Mouse (Mus musculus): ENCODE measurements around the gene Rangrf.

DNA sequence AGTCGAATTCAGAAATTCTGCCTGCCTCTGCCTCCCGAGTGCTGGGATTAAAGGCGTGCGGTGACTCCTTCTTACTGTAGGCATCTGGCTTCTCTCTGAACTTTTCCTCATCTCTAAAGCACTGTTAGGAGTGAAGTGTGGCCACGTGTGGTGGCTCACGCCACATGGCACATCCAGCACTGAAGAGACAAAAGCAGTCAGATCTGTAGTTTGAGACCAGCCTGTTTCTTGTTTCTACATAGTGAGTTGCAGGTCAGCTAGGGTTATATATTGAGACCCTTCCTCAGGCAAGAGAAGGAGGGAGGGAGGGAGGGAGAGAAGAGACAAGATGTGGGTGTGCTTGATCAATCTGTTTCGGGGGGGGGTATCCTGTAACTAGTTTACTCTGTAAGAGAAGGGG, at the start of gene Rangrf:
- TF ChIP-seq EP300 (IDR thresholded peaks at IDR 0.05; ENCODE audit: insufficient read depth, low read depth, low read length) (no peak), POLR2A (IDR thresholded peaks at IDR 0.05; ENCODE audit: insufficient read depth, low read length) (no peak), CTCF (IDR thresholded peaks at IDR 0.05; ENCODE audit: low read depth, low read length) (no peak)

Data from ES-Bruce4 (cell line).